Mouse (Mus musculus) thymus, adult 2 months (tissue): ENCODE data around the gene Dpm2.

Experiments used
- CTCF ChIP-seq: fragments of 200-500 bp; IDR thresholded peaks from 2 replicates; pipeline ENCODE4 v1.5.1; 2012; ENCODE audit warnings: mild to moderate bottlenecking, control low read depth, low read length, moderate library complexity, borderline replicate concordance; ENCODE audit not compliant: control insufficient read depth, poor library complexity, insufficient read depth; ENCODE audit errors: extremely low read depth
- POLR2A ChIP-seq: fragments of 200-500 bp; IDR thresholded peaks from 2 replicates; pipeline ENCODE4 v1.6.1; 2012; ENCODE audit warnings: mild to moderate bottlenecking, low read length, control low read depth, moderate library complexity; ENCODE audit not compliant: control insufficient read depth, poor library complexity, insufficient read depth; ENCODE audit errors: extremely low read depth

DNA sequence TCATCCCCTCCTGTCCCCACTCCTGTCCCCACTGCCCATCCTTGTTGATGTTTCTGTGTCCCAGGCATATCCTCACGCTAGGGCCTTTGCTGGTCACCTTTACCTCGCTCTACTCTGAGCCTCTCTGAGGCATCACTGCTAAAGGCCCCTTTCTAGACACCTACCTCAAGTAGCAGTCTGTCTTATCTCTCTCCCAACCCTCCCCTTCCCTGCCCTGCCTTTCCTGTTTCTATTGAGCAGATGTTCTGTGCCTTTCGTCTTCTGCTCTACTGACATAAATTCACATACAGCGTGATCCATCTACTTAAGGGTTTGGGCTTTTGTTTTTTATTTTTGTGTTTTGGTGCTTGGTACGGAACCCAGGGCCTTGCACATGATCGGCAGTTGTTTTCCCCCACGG lies 14.6 kb upstream of the Dpm2 start:
- no peak for TF ChIP-seq POLR2A
- TF ChIP-seq CTCF, result no peak
